Mouse (Mus musculus) neural tube, embryonic 12.5 days (tissue): ENCODE data around the gene Rgs3. TPM values are rescaled to one million over a fixed set of nuclear protein-coding genes. Genes with fewer than 3 reads are reported as not detected.

Source experiments
- ATAC-seq: fragments of 200-750 bp; cut with Nextera tagmentation; 2 replicates; pipeline ENCODE4 v1.8.0; 2017; ENCODE audit warnings: low read depth, mild to moderate bottlenecking, moderate TSS enrichment, moderate library complexity; ENCODE audit not compliant: low FRiP score
- H3K27ac ChIP-seq: fragments of 300-500 bp; sonication (generic); 2 replicates; pipeline ENCODE4 v1.5.1; 2016
- H3K27me3 ChIP-seq: fragments of 300-500 bp; sonication (generic); replicated peaks from 2 replicates; pipeline ENCODE4 v1.6.1; 2016; ENCODE audit warnings: mild to moderate bottlenecking
- H3K36me3 ChIP-seq: fragments of 300-500 bp; sonication (generic); 2 replicates; pipeline ENCODE4 v1.6.1; 2016; ENCODE audit warnings: mild to moderate bottlenecking
- H3K4me1 ChIP-seq: fragments of 300-500 bp; sonication (generic); 2 replicates; pipeline ENCODE4 v1.6.1; 2016
- H3K4me2 ChIP-seq: fragments of 300-500 bp; sonication (generic); replicated peaks from 2 replicates; pipeline ENCODE4 v1.6.1; 2016; ENCODE audit warnings: mild to moderate bottlenecking
- H3K4me3 ChIP-seq: fragments of 300-500 bp; sonication (generic); 2 replicates; pipeline ENCODE4 v1.5.1; 2016
- H3K9ac ChIP-seq: fragments of 300-500 bp; sonication (generic); 2 replicates; pipeline ENCODE4 v1.6.1; 2016; ENCODE audit warnings: mild to moderate bottlenecking
- H3K9me3 ChIP-seq: fragments of 300-500 bp; sonication (generic); 2 replicates; pipeline ENCODE4 v1.6.1; 2016; ENCODE audit warnings: mild to moderate bottlenecking
- WGBS: fragments of 180-500 bp; shearing (Covaris S2); methylation state at CpG from one replicate; pipeline ENCODE4 v1.1.7; 2016; 5-methylcytosine and 5-hydroxymethylcytosine counted together
- polyA plus RNA-seq: library from polyadenylated mRNA; unstranded; fragments of >200 nt; fragmentation: Nextera tagmentation; extraction: Ambion mirVana; gene quantifications from 2 replicates; pipeline ENCODE4 v1.2.1, GENCODE M21; 2016

Rgs3 gene
- polyA plus RNA-seq, 1 experiment from 2014 or later = 77.3 TPM

GRCm38 (mm10) chr4:62669094-62670071 lies 109.7 kb downstream of the Rgs3 start:
- Histone ChIP-seq H3K4me3 (no peak overlapping the region), H3K4me1 (peaks cover 13% of the 10 kb centered on the region; the same call in 1 of the 2 replicates), H3K27me3 (no peaks in the 10 kb centered on the region), H3K36me3 (no peaks in the 10 kb centered on the region), H3K27ac (no peak overlapping the region), H3K4me2 (no peak overlapping the region), H3K9ac (no peak overlapping the region), H3K9me3 (no peaks in the 10 kb centered on the region)
- no peak for ATAC-seq
- WGBS = 82% methylated on average over 13 of the region's 13 CpGs

DNA sequence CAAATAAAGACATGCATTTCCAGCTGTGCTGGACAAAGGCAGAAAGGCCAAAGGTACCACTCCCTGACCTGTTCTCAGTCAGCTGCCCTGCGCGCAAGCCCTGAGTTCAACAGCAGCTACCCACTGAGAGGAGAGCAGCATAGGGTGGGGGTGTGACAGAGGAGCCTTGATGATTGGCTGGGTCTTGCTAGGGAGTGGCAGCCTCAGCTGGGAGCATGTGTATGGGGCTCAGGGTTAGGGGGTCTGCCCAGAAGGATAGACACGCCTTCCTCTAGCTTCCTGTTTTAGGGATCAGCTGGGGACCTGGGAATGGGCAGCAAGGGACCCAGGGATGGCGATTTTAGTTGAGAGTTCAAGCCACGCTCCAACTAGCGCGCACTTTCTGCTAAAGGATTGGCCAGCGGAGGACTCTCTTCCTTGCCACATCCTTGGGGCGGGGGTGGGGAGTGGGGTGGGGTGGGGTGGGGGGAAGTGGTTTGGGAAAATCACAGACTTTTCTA lies 113.9 kb downstream of the Rgs3 start:
- Histone ChIP-seq H3K9me3 (no peaks in the 10 kb centered on the region), H3K27ac (no peak overlapping the region), H3K36me3 (no peaks in the 10 kb centered on the region), H3K4me2 (peak overlapping the region; percentile 70), H3K4me3 (peak overlapping the region; percentile 56), H3K27me3 (no peaks in the 10 kb centered on the region), H3K9ac (peak overlapping the region; percentile 80; the same call in 1 of the 2 replicates), H3K4me1 (peaks cover 54% of the 10 kb centered on the region)
- 2% methylated on average over 9 of the region's 9 CpGs for WGBS
- peak; percentile 81 for ATAC-seq

GRCm38 (mm10) chr4:62674031-62674995 lies 114.7 kb downstream of the Rgs3 start:
- no peaks in the 10 kb centered on the region for H3K36me3 ChIP-seq
- ATAC-seq = peak; percentile 49
- H3K9ac ChIP-seq = peak overlapping the region; percentile 80
- H3K27me3 ChIP-seq = no peaks in the 10 kb centered on the region
- H3K9me3 ChIP-seq = no peaks in the 10 kb centered on the region
- WGBS = 2% methylated on average over 30 of the region's 30 CpGs
- H3K27ac ChIP-seq = peak overlapping the region; percentile 50
- peak overlapping the region; percentile 56 for H3K4me3 ChIP-seq
- H3K4me2 ChIP-seq = peak overlapping the region; percentile 70
- peaks cover 58% of the 10 kb centered on the region for H3K4me1 ChIP-seq

DNA sequence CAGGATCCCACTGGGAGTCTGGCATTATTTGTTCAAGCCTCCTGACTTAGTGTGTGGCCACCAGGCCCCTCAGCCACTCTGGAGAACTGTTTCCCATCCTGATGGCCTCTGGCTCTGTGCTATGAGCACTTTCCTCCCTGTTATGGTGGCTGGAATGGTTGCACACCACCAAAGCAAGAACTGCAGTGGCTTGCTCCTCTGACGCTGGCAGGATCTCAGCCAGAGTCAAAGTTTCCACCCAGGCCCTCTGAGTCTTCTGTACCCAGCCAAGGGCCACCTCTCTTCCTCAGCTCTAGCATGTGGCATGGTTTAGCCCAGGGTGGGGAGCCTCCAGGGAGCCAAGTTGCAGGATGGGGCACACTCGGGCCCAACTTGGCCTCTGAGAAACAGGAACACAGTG lies 115.7 kb downstream of the Rgs3 start:
- Histone ChIP-seq H3K9ac (peak overlapping the region; percentile 80), H3K9me3 (no peaks in the 10 kb centered on the region), H3K4me1 (peaks cover 53% of the 10 kb centered on the region), H3K4me2 (peak overlapping the region; percentile 70), H3K36me3 (peaks cover 1% of the 10 kb centered on the region; the same call in 1 of the 2 replicates), H3K27me3 (no peaks in the 10 kb centered on the region), H3K4me3 (peak overlapping the region; percentile 56), H3K27ac (no peak overlapping the region)
- ATAC-seq = no peak
- 81% methylated on average over 2 of the region's 2 CpGs for WGBS

DNA sequence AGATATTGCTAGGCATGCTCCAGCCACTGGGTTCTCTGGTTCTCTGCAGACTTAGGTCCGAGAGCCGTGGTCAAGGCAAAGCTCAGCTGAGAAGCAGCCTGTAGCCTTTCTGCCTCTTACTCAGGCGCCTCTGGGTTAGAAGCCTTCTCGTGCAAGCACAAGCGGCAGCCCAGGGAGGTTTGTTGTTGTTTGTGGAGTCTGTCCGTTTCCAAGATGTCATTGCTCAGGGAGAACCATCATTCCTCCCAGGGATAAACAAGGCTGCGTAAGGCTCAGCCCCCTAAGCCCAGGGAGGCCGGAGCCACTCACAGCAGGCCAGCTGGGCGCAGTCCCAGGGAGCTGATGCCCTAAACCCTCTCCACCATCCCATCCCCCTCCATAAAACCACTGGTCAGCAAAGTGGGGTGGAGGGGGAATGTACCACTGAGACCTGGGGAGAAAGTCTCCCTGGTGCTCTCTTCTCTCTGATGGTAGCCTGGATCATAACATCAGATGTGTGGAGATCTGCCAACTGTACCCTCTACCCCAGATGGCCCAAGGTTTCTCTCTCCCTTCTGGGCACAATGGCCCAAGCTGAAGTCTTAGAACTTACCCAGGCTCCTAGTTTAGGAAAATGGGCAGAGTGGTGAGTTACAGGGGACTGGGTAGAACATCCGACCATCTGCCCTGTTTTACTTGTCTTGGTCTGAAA lies 117.5 kb downstream of the Rgs3 start:
- H3K9ac ChIP-seq = no peak overlapping the region
- ATAC-seq = no peak
- H3K27ac ChIP-seq = no peak overlapping the region
- WGBS = 49% methylated on average over 10 of the region's 10 CpGs
- H3K4me1 ChIP-seq = peaks cover 57% of the 10 kb centered on the region
- H3K36me3 ChIP-seq = peaks cover 17% of the 10 kb centered on the region
- peak overlapping the region; percentile 70 for H3K4me2 ChIP-seq
- H3K9me3 ChIP-seq = no peaks in the 10 kb centered on the region
- no peaks in the 10 kb centered on the region for H3K27me3 ChIP-seq
- no peak overlapping the region for H3K4me3 ChIP-seq

GRCm38 (mm10) chr4:62679157-62679556 lies 119.5 kb downstream of the Rgs3 start:
- peaks cover 22% of the 10 kb centered on the region for H3K36me3 ChIP-seq
- no peak overlapping the region for H3K27ac ChIP-seq
- H3K27me3 ChIP-seq = no peaks in the 10 kb centered on the region
- H3K9me3 ChIP-seq = no peaks in the 10 kb centered on the region
- H3K4me2 ChIP-seq = no peak overlapping the region
- WGBS = 79% methylated on average over 9 of the region's 9 CpGs
- ATAC-seq = no peak
- no peak overlapping the region for H3K4me3 ChIP-seq
- peaks cover 52% of the 10 kb centered on the region for H3K4me1 ChIP-seq
- no peak overlapping the region for H3K9ac ChIP-seq

DNA sequence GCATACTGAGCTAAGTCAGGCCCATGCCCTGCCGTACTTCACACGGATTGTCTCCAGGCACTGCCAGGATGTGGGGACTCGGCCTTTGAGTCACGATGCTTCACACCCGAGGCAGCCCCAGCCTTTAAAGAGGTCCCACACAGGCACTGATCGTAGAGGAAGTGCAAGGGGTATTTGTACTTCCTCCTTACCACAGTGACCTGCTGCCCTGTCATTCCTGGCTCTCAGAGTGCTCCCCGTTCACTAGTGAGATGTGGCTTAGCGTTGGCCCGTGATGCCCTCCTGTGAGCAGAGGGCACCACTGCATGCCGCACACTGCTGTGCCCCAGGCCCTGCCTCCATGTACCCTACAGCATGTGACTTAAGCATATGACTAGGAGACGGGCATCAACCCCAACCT lies 121.8 kb downstream of the Rgs3 start:
- H3K9me3 ChIP-seq = no peaks in the 10 kb centered on the region
- H3K4me2 ChIP-seq = no peak overlapping the region
- H3K4me3 ChIP-seq = no peak overlapping the region
- ATAC-seq = no peak
- H3K36me3 ChIP-seq = peaks cover 22% of the 10 kb centered on the region
- H3K9ac ChIP-seq = no peak overlapping the region
- WGBS = 86% methylated on average over 11 of the region's 11 CpGs
- peaks cover 39% of the 10 kb centered on the region for H3K4me1 ChIP-seq
- H3K27ac ChIP-seq = no peak overlapping the region
- H3K27me3 ChIP-seq = no peaks in the 10 kb centered on the region

DNA sequence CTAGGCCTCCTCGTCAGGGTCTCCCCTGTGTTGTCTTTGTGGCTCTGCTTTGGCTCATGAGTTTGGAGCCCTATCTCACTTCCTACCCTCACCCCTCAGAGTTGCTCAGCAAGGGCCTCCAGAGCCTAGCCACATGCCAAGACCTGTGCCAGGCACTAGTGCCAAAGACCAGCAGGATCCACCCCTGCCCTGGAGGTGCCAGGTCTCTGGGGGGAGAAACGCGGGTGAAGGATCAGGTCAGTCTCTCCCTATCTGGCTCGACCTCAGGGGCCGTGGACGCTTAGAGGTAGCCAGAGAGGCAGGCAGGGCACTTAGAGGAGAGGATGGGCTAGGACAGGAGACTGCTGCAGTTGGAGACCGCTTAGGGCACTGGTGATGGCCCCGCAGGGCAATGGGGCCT lies 122.7 kb downstream of the Rgs3 start:
- WGBS = 91% methylated on average over 8 of the region's 8 CpGs
- Histone ChIP-seq H3K27me3 (no peaks in the 10 kb centered on the region), H3K4me2 (no peak overlapping the region), H3K4me3 (no peak overlapping the region), H3K4me1 (peaks cover 35% of the 10 kb centered on the region), H3K9me3 (no peaks in the 10 kb centered on the region), H3K27ac (no peak overlapping the region), H3K9ac (no peak overlapping the region), H3K36me3 (peaks cover 22% of the 10 kb centered on the region)
- ATAC-seq = no peak

DNA sequence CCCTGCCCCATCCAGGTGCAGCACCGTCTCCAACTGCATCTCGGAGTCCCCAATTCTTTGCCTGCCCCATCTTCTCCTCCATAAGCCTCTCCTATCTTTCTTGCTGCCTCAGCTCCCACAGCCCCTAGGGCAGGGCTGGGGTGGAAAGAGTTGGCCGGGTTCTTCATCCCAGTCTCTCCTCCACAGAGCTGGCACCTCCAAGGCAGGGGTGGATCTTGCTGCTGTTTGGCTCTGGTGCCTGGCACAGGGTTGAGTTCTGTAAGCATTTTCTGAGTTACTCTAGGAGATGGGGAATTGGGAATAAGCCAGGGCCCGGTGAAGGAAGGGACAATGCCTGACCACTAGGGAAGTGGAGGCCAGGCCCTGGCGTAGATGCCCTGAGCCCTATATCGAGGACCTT lies 123.5 kb downstream of the Rgs3 start:
- no peak overlapping the region for H3K9ac ChIP-seq
- peaks cover 22% of the 10 kb centered on the region for H3K36me3 ChIP-seq
- peaks cover 32% of the 10 kb centered on the region for H3K4me1 ChIP-seq
- WGBS = 88% methylated on average over 6 of the region's 6 CpGs
- no peaks in the 10 kb centered on the region for H3K9me3 ChIP-seq
- H3K4me3 ChIP-seq = no peak overlapping the region
- no peaks in the 10 kb centered on the region for H3K27me3 ChIP-seq
- no peak overlapping the region for H3K4me2 ChIP-seq
- no peak overlapping the region for H3K27ac ChIP-seq
- no peak for ATAC-seq

DNA sequence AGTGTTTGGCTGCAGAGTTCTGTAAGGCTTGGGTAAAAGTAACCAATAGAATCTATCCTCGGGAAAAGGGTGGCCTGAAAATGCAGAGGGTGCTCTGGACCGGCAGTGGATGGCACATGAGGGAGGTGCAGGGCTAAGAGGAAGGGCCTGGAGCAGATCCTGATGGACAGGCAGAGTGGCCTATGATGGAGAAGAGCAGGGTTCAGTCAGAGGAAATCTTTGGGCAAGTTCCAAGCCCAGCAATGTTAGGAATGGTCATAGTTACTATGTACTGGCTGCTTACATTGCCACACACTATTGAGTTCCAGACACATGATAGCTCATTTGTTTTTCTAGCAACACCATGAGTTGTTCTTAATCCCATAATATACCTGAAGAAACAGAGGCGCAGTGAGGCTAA lies 124.7 kb downstream of the Rgs3 start:
- no peaks in the 10 kb centered on the region for H3K27me3 ChIP-seq
- H3K9ac ChIP-seq = no peak overlapping the region
- ATAC-seq = no peak
- H3K4me3 ChIP-seq = no peak overlapping the region
- WGBS = 85% methylated on average over 3 of the region's 3 CpGs
- H3K4me1 ChIP-seq = peaks cover 25% of the 10 kb centered on the region
- peaks cover 22% of the 10 kb centered on the region for H3K36me3 ChIP-seq
- no peaks in the 10 kb centered on the region for H3K9me3 ChIP-seq
- H3K27ac ChIP-seq = no peak overlapping the region
- H3K4me2 ChIP-seq = no peak overlapping the region

GRCm38 (mm10) chr4:62685268-62685667 lies 125.6 kb downstream of the Rgs3 start:
- Histone ChIP-seq H3K4me3 (no peak overlapping the region), H3K36me3 (peaks cover 22% of the 10 kb centered on the region), H3K27me3 (no peaks in the 10 kb centered on the region), H3K9me3 (no peaks in the 10 kb centered on the region), H3K4me2 (no peak overlapping the region), H3K9ac (no peak overlapping the region), H3K4me1 (peaks cover 25% of the 10 kb centered on the region), H3K27ac (no peak overlapping the region)
- 81% methylated on average over 10 of the region's 10 CpGs for WGBS
- ATAC-seq = no peak
